ENCODE assay signal across 25 mouse cellular contexts in the genomic region with DNA sequence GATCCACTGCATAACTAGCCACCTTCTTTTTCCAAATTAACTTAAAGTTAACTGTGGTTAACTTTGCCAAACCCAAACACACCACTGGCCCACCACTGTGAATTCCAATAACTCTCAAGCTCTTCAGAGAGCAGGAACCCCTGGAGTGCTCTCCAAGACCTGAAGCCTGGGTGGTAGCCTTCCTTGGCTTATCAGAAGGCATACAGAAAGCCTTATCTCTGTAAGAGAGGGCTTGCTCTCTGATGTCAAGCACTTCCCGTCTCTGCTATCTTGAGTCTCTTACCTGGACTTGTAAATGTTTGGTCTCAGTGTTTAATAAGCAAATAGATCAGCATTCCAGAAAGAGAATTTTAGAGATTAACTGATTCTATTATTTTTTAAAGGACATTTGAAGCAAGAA. TPM values are rescaled to one million over a fixed set of nuclear protein-coding genes. Genes with fewer than 3 reads are reported as not detected.
DNase-seq lines count a peak whose midpoint lies in the region; ATAC-seq and TF ChIP-seq lines count a peak whose summit lies in the region.
"Had no signal": no experiment of that assay in that cellular context is flagged by ENCODE, and none has a peak within 500 bp of the region (broad histone marks: within the 10 kb centered on the region; RNA-seq: fewer than 3 reads in every experiment).

No protein-coding gene starts in this region.

- no peaks in the 10 kb centered on the region for H3K36me3 ChIP-seq in heart, embryonic 10.5 days
- H3K36me3 ChIP-seq in stomach, embryonic 15.5 days = no peaks in the 10 kb centered on the region
- H3K36me3 ChIP-seq in stomach, postnatal 0 days (ENCODE audit: control insufficient read depth, insufficient read depth, low read length) = no peaks in the 10 kb centered on the region
- H3K36me3 ChIP-seq in forebrain, embryonic 14.5 days (ENCODE audit: control insufficient read depth, insufficient read depth, low read length) = no peaks in the 10 kb centered on the region
- H3K36me3 ChIP-seq: embryonic facial prominence, embryonic 15.5 days; forebrain, embryonic 10.5 days; G1E; hindbrain, embryonic 12.5 days had no signal

- H3K4me3 ChIP-seq in heart, embryonic 10.5 days = no peak overlapping the region
- no peak overlapping the region for H3K4me3 ChIP-seq in stomach, embryonic 15.5 days (replicated peaks)
- H3K4me3 ChIP-seq in stomach, postnatal 0 days (ENCODE audit: low read depth, low read length) = no peak overlapping the region
- no peak overlapping the region for H3K4me3 ChIP-seq in forebrain, embryonic 14.5 days (ENCODE audit: low read depth, low read length)
- H3K4me3 ChIP-seq: embryonic facial prominence, embryonic 15.5 days; erythroblast, embryonic 14.5 days; forebrain, embryonic 10.5 days; hindbrain, embryonic 12.5 days had no signal

- no peak overlapping the region for H3K27ac ChIP-seq in heart, embryonic 10.5 days
- H3K27ac ChIP-seq in stomach, embryonic 15.5 days = no peak overlapping the region
- H3K27ac ChIP-seq in stomach, postnatal 0 days (replicated peaks) = no peak overlapping the region
- H3K27ac ChIP-seq in forebrain, embryonic 14.5 days (ENCODE audit: low read depth, low read length) = no peak overlapping the region
- H3K27ac ChIP-seq: embryonic facial prominence, embryonic 15.5 days; forebrain, embryonic 10.5 days; hindbrain, embryonic 12.5 days had no signal

- 30% methylated on average over 1 of the region's 1 CpGs for WGBS in heart, embryonic 10.5 days
- WGBS in stomach, embryonic 15.5 days = 55% methylated on average over 1 of the region's 1 CpGs
- WGBS in stomach, postnatal 0 days = 67% methylated on average over 1 of the region's 1 CpGs
- 97% methylated on average over 1 of the region's 1 CpGs for WGBS in forebrain, embryonic 14.5 days

- ATAC-seq in stomach, embryonic 15.5 days (ENCODE audit: insufficient read depth, low FRiP score, low read depth) = 0 out of 2 replicates have a peak, but pooled peaks have one; percentile 45
- no peak for ATAC-seq in stomach, postnatal 0 days (ENCODE audit: low FRiP score, low TSS enrichment)
- ATAC-seq in forebrain, embryonic 14.5 days = no peak
- ATAC-seq in megakaryocyte, adult 5-6 weeks (ENCODE audit: poor library complexity, severe bottlenecking) = no peak
- ATAC-seq in granulocyte monocyte progenitor cell, adult 5-6 weeks (replicated peaks; ENCODE audit: poor library complexity, severe bottlenecking) = no peak
- ATAC-seq: CD4-positive, CD25-positive, alpha-beta regulatory T cell, adult 4 months; forebrain, embryonic 16.5 days had no signal

- H3K4me2 ChIP-seq in stomach, embryonic 15.5 days = no peak overlapping the region
- no peak overlapping the region for H3K4me2 ChIP-seq in stomach, postnatal 0 days (replicated peaks; ENCODE audit: low read depth)
- no peak overlapping the region for H3K4me2 ChIP-seq in forebrain, embryonic 14.5 days (ENCODE audit: low read length)
- H3K4me2 ChIP-seq: embryonic facial prominence, embryonic 15.5 days; hindbrain, embryonic 12.5 days had no signal

- H3K27me3 ChIP-seq in heart, embryonic 10.5 days (ENCODE audit: insufficient read depth, poor library complexity, severe bottlenecking) = peaks cover 28% of the 10 kb centered on the region
- peaks cover 2% of the 10 kb centered on the region; the same call in 1 of the 2 replicates for H3K27me3 ChIP-seq in stomach, embryonic 15.5 days (replicated peaks)
- no peaks in the 10 kb centered on the region for H3K27me3 ChIP-seq in stomach, postnatal 0 days (ENCODE audit: control insufficient read depth, insufficient read depth, low read length)
- no peaks in the 10 kb centered on the region for H3K27me3 ChIP-seq in forebrain, embryonic 14.5 days (replicated peaks; ENCODE audit: control insufficient read depth, insufficient read depth, low read length)

- H3K9ac ChIP-seq in stomach, embryonic 15.5 days = no peak overlapping the region
- H3K9ac ChIP-seq in stomach, postnatal 0 days (ENCODE audit: low read length) = no peak overlapping the region
- H3K9ac ChIP-seq in forebrain, embryonic 14.5 days (ENCODE audit: low read length) = no peak overlapping the region
- H3K9ac ChIP-seq: embryonic facial prominence, embryonic 15.5 days; hindbrain, embryonic 12.5 days had no signal

- DNase-seq in heart, adult 11 months = peak; percentile 49
- no peak for DNase-seq in heart, embryonic 10.5 days (ENCODE audit: low spot score)
- no peak for DNase-seq in stomach, postnatal 0 days (ENCODE audit: low spot score)
- peak; percentile 7 for DNase-seq in lung, postnatal 14 days
- no peak for DNase-seq in forebrain, embryonic 14.5 days (ENCODE audit: low spot score)
- DNase-seq: adrenal gland, postnatal 10 days; B cell, adult 2 months; cerebellum, adult 11 months; cerebellum, adult 8-10 months; cerebellum, postnatal 14 days; embryo, embryonic 11 days; gastrocnemius, postnatal 10 days; heart, postnatal 10 days; heart, postnatal 4 days had no signal

- no peak for TF ChIP-seq CTCF in stomach, postnatal 0 days (IDR thresholded peaks at IDR 0.05; ENCODE audit: low read depth)

- no peaks in the 10 kb centered on the region for H3K9me3 ChIP-seq in heart, embryonic 10.5 days
- H3K9me3 ChIP-seq in stomach, embryonic 15.5 days = no peaks in the 10 kb centered on the region
- no peaks in the 10 kb centered on the region for H3K9me3 ChIP-seq in stomach, postnatal 0 days (ENCODE audit: control insufficient read depth, low read length)
- no peaks in the 10 kb centered on the region for H3K9me3 ChIP-seq in forebrain, embryonic 14.5 days (replicated peaks; ENCODE audit: control insufficient read depth, low read length)
- H3K9me3 ChIP-seq: embryonic facial prominence, embryonic 15.5 days; forebrain, embryonic 10.5 days; hindbrain, embryonic 12.5 days had no signal

- TF ChIP-seq EP300 in stomach, postnatal 0 days (optimal IDR thresholded peaks at IDR 0.05) = no peak

- peaks cover 10% of the 10 kb centered on the region; the same call in 1 of the 2 replicates for H3K4me1 ChIP-seq in heart, embryonic 10.5 days
- H3K4me1 ChIP-seq in stomach, embryonic 15.5 days = peaks cover 3% of the 10 kb centered on the region; the same call in 1 of the 2 replicates
- no peaks in the 10 kb centered on the region for H3K4me1 ChIP-seq in stomach, postnatal 0 days (replicated peaks; ENCODE audit: control insufficient read depth, insufficient read depth)
- peaks cover 12% of the 10 kb centered on the region; the same call in 1 of the 2 replicates for H3K4me1 ChIP-seq in forebrain, embryonic 14.5 days (ENCODE audit: control insufficient read depth, insufficient read depth, low read length)

RNA-seq across cellular contexts. Expression of a gene that starts 2.3 kb away (rescaled TPM):
- polyA plus RNA-seq in heart, embryonic 10.5 days (2016; fragmentation: Nextera tagmentation; extraction: Ambion mirVana) = 2.2 and 2.3 TPM in 2 replicates
- polyA plus RNA-seq in stomach, embryonic 15.5 days (2015; fragmentation: Nextera tagmentation; extraction: Ambion mirVana) = 4.8 and 5.2 TPM in 2 replicates
- polyA plus RNA-seq in stomach, postnatal 0 days (2015; fragmentation: Nextera tagmentation; extraction: Ambion mirVana) = 1.9 and 2.7 TPM in 2 replicates
- polyA plus RNA-seq in forebrain, embryonic 14.5 days (2014; fragmentation: Nextera tagmentation; extraction: Ambion mirVana) = 16.6 and 23.5 TPM in 2 replicates
- total RNA-seq in megakaryocyte, adult 5-6 weeks (2015) = not detected in 2 replicates
- not detected in 2 replicates for total RNA-seq in megakaryocyte, adult 5-6 weeks (2017)
- total RNA-seq in granulocyte monocyte progenitor cell, adult 5-6 weeks (2014; fragmentation: Nextera tagmentation) = not detected in 2 replicates
- 1.0 TPM in 1 of 2 replicates, not detected in the other for total RNA-seq in granulocyte monocyte progenitor cell, adult 5-6 weeks (2017)
- total RNA-seq: common myeloid progenitor, adult 5-6 weeks had no signal
- polyA plus RNA-seq: erythroblast, embryonic 14.5 days had no signal

Comparison
In these comparisons a context has a peak if more than half of its experiments do, and no peak if none do; other contexts are left out.
1. DNase-seq: peak in heart, adult 11 months (single experiment) and lung, postnatal 14 days (single experiment); none in heart, embryonic 10.5 days (single experiment), stomach, postnatal 0 days (single experiment) and forebrain, embryonic 14.5 days (single experiment).